Mouse (Mus musculus) bone marrow macrophage, adult 2 months (primary cell): ENCODE results near the gene Defa22.
"Not testable (repeated sequence)": the region's sequence is repeated elsewhere in the genome, so short reads cannot be mapped to it uniquely, and the experiment has no call there.

Source experiments
- CTCF ChIP-seq: IDR thresholded peaks from 2 replicates; pipeline ENCODE4 v1.5.1; 2012; ENCODE audit warnings: low read depth, mild to moderate bottlenecking, low read length, moderate library complexity
- POLR2A ChIP-seq: IDR thresholded peaks from 2 replicates; pipeline ENCODE4 v1.6.1; 2012; ENCODE audit warnings: mild to moderate bottlenecking, low read depth, low read length, borderline replicate concordance

GRCm38 (mm10) chr8:21201261-21201660 is 39.2 kb downstream of the Defa22 start, which contains the start of gene Gm15293:
- not testable (repeated sequence) for TF ChIP-seq CTCF, POLR2A
